Mouse (Mus musculus) embryo, embryonic 11 days (tissue): ENCODE data around the gene Elk4.

ENCODE experiments used
- DNase-seq: peaks from one replicate; pipeline ENCODE4 v3.0.0-alpha.2; 2015

The Elk4 gene

GRCm38 (mm10) chr1:132019876-132020275, 12.5 kb downstream of the Elk4 start:
- DNase-seq = no peak

- DNase-seq = no peak
These were observed 14.7 kb downstream of the Elk4 start for GRCm38 (mm10) chr1:132022107-132022506.

- no peak for DNase-seq
These were observed 19.7 kb downstream of the Elk4 start for GRCm38 (mm10) chr1:132026925-132027646.

GRCm38 (mm10) chr1:132027978-132028377, 20.6 kb downstream of the Elk4 start:
- no peak for DNase-seq

- DNase-seq = no peak
These were observed 21.0 kb downstream of the Elk4 start for GRCm38 (mm10) chr1:132028413-132028812.

DNA sequence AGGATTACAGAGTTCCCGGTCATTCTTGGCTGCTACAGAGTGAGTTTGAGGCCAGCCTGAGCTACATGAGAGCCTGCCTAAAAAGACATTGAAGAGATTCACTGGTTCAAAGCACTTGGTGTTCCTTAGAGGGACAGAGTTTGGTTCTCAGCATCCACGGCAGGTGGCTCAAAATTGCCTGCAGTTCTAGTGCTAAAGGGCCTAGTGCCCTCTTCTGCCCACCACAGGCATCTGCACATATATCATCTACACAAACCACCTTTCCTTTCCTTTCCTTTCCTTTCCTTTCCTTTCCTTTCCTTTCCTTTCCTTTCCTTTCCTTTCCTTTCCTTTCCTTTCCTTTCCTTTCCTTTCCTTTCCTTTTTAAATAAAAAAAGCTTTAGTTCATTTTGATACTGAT, 23.2 kb downstream of the Elk4 start:
- DNase-seq = no peak

DNA sequence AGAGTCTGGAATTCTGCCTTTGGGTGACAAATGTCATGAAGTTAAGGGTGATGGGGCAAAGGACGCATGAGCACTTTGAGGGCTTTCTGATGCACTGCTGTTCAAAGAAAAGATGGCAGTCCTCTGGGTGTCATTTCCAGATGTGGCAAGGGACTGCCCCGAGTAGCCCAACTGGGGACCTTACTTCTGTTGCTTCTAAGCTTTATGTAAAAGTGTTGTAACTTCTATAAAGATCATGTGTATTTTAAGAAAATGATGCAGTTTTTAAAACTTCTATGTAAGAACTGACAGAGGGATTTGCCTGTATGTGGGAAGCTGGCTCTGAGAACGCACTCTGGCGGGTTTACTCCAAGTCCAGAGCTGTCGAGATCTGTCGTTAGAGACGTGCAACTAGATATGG, 24.8 kb downstream of the Elk4 start:
- no peak for DNase-seq

- DNase-seq = no peak
These were observed 30.3 kb downstream of the Elk4 start for GRCm38 (mm10) chr1:132037746-132038145.

GRCm38 (mm10) chr1:132038753-132039152, 31.3 kb downstream of the Elk4 start:
- no peak for DNase-seq

- no peak for DNase-seq
These were observed 32.8 kb downstream of the Elk4 start for GRCm38 (mm10) chr1:132040201-132040621.

- no peak for DNase-seq
These were observed 36.4 kb downstream of the Elk4 start for GRCm38 (mm10) chr1:132043759-132044158.

DNA sequence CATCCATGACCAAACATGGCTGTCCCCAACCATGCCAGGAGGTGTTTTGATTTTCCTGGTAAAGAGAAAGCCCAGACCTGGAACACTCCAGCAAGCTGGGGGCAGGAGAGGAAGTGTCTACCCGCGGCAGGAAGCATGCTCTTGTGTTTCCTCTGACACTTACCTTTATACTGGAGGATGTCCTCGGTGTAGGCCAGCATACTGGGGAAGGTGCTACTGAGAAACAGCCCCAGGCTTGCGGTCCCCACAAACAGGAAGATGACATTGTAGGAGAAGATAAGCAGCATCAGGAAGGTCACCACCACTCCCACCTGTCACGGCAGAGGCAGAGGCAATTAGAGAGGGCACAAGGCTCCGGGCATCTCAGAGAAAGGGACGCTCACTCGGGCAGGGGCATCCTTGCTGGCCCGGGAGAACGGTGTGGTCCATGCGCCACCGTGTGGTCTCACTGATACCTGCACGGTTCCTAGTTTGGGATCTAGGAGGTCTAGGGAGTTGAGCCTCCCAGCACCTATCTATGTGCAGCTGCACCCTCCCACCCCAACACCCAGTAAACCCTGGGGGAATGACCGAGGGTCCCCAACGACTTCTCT, 38.8 kb downstream of the Elk4 start:
- DNase-seq = peak; percentile 78

DNA sequence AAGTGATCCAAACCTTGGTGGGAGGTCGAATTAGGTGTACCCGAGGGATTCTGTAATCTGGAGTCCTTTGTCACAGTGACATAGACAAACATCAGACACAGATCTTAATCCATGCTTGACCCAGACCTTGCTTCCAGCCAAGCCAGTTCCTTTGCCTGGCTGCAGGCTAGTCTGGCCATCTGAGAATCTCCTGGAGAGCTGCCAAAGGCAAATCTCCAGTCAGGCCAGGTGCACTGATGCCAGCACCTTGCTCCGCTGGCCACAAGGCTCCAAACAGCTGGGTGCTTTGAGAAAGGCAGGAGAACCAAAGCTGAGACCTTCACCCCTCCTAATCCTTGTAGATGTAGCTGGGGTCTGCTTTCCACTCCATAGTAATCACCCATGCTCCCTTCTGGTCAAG, 44.3 kb downstream of the Elk4 start:
- no peak for DNase-seq

DNA sequence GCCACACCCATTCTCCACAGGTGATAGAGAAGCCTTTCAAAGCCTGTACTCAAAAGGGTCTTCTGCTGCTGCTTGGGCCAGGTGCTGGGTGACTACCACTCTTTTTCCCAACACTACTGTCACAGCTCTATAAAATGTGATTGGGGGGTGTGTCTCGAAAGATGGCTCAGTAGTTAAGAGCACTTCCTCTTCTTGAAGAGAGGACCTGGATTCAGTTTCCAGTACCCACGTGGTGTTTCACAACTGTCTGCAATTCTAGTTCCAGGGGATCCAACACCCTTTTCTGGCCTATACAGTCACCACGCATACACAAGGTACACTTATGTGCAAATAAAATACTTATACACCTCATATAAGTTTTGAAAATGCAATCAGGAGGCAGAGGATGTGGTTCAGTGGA, 47.0 kb downstream of the Elk4 start:
- DNase-seq = no peak

GRCm38 (mm10) chr1:132055054-132055664, 47.8 kb downstream of the Elk4 start:
- DNase-seq = no peak

- no peak for DNase-seq
These were observed 51.2 kb downstream of the Elk4 start for GRCm38 (mm10) chr1:132058558-132058957.

GRCm38 (mm10) chr1:132060036-132060769, 52.8 kb downstream of the Elk4 start:
- no peak for DNase-seq

- no peak for DNase-seq
These were observed 54.5 kb downstream of the Elk4 start for GRCm38 (mm10) chr1:132061750-132062541.

DNA sequence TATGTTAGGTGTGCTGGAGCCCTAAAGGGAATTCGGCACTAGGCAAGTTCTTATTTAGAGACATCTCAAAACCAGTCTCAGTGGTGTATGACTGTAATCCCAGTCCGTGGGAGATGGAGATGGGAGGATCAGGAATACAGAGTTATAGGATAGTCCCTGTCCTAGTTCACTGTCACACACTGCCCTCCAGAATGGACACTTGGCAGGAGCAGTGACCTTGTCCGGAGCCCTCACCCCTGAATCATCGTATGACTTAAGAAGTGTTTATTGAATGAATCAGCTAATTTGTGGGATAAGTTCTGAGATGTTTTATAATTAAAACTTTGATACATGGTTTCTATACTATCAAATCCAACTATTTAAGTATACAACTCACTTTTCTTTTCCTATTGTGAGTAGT, 55.7 kb downstream of the Elk4 start:
- DNase-seq = no peak

DNA sequence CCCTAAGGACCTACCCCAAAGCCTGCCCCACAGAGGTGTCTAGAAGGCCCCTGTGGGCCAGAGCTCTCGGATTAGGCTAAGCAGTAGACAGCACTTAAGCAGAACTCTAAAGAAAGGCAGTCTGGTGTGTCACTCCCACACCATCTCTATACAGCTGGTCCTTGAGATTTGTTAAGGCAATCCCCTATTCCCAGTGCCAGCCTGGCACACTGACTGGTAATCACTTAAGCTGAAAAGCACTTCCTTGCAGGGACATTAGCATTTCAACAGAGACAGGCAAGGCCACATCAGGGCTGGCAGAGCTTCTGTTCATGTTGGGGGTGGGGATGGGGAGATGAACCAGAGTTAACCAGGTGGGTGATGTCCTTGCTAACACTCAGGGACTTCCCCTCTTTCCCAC, 57.6 kb downstream of the Elk4 start:
- no peak for DNase-seq

DNA sequence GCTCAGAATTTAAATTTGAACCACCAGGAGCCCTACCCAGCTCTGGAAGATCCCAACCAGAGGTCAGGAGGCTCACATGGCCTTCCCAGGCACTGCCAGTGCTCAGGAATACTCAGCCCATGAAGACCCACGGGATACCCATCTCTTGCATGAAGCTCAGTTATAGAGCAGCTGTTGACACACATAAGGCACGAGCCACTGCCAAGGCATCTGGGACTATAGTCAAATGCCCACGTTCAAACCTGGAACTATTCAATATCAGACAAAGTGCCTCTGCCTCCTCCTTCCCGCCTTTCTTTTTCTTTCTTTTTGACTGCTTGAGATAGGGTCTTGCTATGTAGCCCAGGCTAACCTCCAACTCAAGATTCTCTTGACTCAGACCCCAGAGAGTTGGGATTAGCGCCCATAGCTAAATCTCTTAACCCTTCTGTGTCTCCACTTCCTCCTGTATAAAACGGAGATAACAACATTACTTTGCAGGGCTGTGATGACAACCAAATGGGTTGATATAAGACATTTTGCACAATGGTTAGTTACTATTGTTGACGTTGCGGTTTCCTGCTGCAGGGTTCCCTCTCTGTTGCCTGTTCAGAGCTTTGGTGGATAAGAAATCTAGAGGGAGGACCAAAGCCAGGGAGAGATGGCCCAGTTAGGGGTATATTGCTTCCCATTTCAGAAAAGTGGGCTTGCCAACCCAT, 58.2 kb downstream of the Elk4 start:
- no peak for DNase-seq
